Mouse (Mus musculus): ENCODE measurements at regions not wholly inside any gene's neighbourhood (a gene's known extent, or its start where the extent isn't known, plus 50 kb on each side); places are given as distances from the start of the nearest gene placed in this dataset.

- no peak for DNase-seq (ENCODE audit: low spot score in 2 of 2)
Observed at GRCm38 (mm10) chr1:60627786-60628453, 61.0 kb upstream of the Raph1 start.

DNA sequence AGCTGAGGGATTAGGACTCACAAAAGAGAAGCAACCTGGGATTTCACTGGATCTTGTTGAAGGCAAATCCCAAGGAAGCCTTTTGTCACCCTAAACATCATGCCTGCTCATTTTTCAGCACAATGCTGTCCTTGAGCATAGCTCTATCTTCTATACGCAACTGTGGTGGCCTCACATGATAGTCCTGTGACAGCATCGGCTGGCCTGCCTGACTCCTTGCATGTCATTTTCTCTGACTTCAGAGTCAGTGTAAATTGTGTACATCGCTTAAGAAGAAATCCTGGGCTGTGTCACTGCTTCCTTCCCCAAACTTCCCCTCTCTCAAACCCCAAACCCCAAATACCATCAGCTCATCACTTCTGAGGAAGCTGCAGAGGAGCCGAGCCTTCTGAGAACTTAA is 60.5 kb upstream of the Raph1 start:
- DNase-seq (ENCODE audit: low spot score in 2 of 2): no peak

- peak; percentile 10 to 18 for DNase-seq (ENCODE audit: low spot score in 2 of 2)
Observed at GRCm38 (mm10) chr1:60625698-60626486, 59.0 kb upstream of the Raph1 start.

- no peak for DNase-seq (ENCODE audit: low spot score in 2 of 2)
Observed at GRCm38 (mm10) chr1:60624231-60624630, 57.3 kb upstream of the Raph1 start.

DNA sequence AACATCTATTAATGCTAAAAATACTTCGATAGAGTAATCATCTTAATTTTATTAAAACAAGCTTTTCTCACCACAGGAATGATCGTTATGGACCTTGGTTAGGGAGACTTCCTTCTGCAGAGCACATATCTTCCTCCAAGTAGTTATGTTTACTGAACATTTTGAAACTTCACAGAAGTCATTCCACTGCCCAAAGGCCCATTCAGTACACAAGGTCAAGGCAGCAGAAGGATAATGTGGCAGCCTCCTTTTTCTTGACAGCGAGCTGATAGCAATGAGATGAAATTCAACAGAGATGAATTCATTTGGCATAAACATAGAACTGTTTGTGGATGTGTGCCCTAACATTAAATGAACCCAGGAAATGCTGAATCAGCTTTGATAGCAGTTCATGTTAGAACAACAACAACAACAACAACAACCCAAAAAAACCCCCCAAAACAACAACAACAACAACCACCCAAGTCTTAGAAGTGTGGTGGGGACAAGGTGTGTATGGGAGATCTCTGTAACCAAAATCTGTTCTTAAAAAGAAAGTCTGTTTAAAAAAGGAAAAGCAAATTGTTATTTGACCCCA is 56.6 kb upstream of the Raph1 start:
- no peak for DNase-seq (ENCODE audit: low spot score in 2 of 2)

DNA sequence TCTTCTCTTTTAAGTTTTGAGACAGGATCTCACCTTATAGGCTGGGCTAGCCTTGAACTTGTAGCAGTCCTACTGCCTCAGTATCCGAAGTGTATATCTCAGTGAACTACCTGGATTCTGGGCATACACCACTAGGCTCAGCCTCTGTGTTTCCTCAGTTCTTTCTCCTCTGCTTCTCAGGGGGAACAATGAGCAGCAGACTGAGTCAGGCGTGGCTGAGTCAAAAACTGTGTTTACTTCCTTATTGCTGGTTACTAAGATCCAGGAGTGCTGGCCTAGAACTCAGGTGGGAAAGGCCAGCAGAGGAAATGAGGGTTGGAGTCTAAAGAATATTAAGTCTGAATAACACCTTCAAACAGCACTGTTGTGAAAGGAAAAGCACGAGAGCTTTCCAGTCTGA is 54.9 kb upstream of the Raph1 start:
- no peak for DNase-seq (ENCODE audit: low spot score in 2 of 2)

- DNase-seq (ENCODE audit: low spot score in 2 of 2): no peak
Observed at GRCm38 (mm10) chr1:60621064-60621726, 54.3 kb upstream of the Raph1 start.

DNA sequence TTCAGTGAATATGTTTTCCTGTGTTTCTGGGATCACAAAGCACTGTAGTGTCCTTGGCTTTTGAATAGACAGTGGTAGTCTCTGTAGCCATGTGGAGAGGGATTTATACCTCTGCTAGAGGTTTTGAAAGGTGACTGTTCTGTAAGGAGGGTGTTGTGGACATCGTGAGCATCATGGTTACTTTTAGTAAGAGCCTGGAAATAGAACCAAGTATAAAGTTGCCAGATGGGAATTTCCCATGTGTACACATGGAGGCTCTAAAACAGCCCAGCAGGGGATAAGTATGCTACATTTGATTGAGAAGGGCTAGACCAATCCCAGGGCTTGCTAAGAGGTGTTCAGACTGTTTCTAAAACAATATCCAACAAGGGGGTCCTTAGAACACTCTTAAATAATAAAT is 51.5 kb upstream of the Raph1 start:
- DNase-seq (ENCODE audit: low spot score in 2 of 2): no peak

DNA sequence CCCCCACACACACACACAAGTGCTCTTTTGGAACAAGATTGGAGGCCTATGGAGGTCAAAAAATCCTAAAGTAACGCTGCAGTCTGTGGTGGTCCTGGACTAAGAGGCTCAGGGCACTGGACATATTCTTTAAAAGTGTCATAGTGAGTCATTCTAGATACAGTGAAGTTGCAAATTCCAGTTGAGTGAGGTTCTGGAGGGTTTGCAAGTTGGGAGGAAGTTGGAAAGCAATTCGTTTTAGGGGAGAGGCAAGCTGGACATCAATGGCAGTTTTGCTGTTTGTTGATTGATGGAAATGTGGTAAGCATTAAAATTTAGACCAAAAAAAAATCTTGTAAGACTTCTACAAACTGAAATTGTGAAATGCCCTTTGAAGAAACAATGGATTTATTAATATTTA is 50.0 kb upstream of the Raph1 start:
- no peak for DNase-seq (ENCODE audit: low spot score in 2 of 2)
